Mouse (Mus musculus) CH12.LX (cell line): Measurements from ENCODE around the gene Hacl1.

Source experiments
- CTCF ChIP-seq, 2 experiments: IDR thresholded peaks in 1 of 2; conservative IDR thresholded peaks in 1 of 2; 2 replicates each; pipeline ENCODE4 v1.5.1; 2011 to 2012; ENCODE audit warnings: low read depth in 2 of 2, low read length in 2 of 2, improper control_type of control experiment in 1 of 2, inconsistent platforms in 1 of 2, mild to moderate bottlenecking in 1 of 2, moderate library complexity in 1 of 2
- EP300 ChIP-seq: IDR thresholded peaks from 2 replicates; pipeline ENCODE4 v1.6.1; 2011; ENCODE audit warnings: low read length, improper control_type of control experiment
- GABPA ChIP-seq: IDR thresholded peaks from 2 replicates; pipeline ENCODE4 v1.6.1; 2012; ENCODE audit warnings: low read depth, low read length, improper control_type of control experiment, inconsistent platforms; ENCODE audit not compliant: insufficient replicate concordance
- JUND ChIP-seq: conservative IDR thresholded peaks from 2 replicates; pipeline ENCODE4 v1.6.1; 2011; ENCODE audit warnings: low read depth, low read length, improper control_type of control experiment
- KAT2A ChIP-seq: IDR thresholded peaks from 2 replicates; pipeline ENCODE4 v1.6.1; 2012; ENCODE audit warnings: low read length, improper control_type of control experiment, inconsistent platforms; ENCODE audit not compliant: insufficient replicate concordance
- MAFK ChIP-seq: IDR thresholded peaks from 2 replicates; pipeline ENCODE4 v1.6.1; 2011; ENCODE audit warnings: low read length, improper control_type of control experiment; ENCODE audit not compliant: insufficient replicate concordance
- MEF2A ChIP-seq: IDR thresholded peaks from 2 replicates; pipeline ENCODE4 v1.6.1; 2014; ENCODE audit warnings: low read depth, mild to moderate bottlenecking, inconsistent platforms, low read length, improper control_type of control experiment, borderline replicate concordance
- POLR2A ChIP-seq: IDR thresholded peaks from 2 replicates; pipeline ENCODE4 v1.6.1; 2011; ENCODE audit warnings: low read depth, mild to moderate bottlenecking, improper control_type of control experiment, low read length
- TCF12 ChIP-seq: IDR thresholded peaks from 2 replicates; pipeline ENCODE4 v1.6.1; 2014; ENCODE audit warnings: low read depth, mild to moderate bottlenecking, inconsistent platforms, low read length, improper control_type of control experiment
- USF1 ChIP-seq: IDR thresholded peaks from 2 replicates; pipeline ENCODE4 v1.6.1; 2014; ENCODE audit warnings: low read depth, mild to moderate bottlenecking, inconsistent platforms, low read length, improper control_type of control experiment
- ZMIZ1 ChIP-seq: IDR thresholded peaks from 2 replicates; pipeline ENCODE4 v1.6.1; 2012; ENCODE audit warnings: low read depth, mild to moderate bottlenecking, inconsistent platforms, low read length, improper control_type of control experiment

DNA sequence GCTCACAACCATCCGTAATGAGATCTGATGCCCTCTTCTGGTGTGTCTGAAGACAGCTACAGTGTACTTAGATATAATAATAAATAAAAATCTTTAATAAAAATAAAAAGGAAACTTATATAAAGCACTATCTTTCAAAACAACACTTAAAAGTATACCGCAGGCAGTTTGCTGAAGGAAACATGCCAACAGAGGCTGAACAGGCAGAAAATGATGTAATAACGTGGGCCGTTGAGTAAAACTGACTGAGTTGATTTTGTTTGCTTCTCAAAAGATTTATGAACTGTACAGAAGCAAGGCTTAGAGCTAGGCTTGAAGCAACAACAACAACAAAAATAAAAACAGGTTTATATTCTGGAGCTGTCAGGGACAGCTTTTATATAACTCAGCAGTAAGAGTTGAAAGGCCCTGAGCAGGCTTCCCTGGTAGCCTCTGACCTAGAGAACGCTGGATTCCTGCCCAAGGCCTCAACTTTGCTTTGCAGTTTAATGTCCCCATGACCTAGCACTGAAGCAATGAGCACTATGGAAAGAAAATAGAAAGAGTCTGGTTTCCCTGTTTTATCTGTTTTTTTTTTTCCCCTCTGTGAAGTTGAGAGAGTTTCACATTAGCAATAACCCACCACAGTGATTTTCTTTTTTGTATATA lies 3.2 kb upstream of the Hacl1 start:
- no peak for TF ChIP-seq POLR2A
- no peak for TF ChIP-seq EP300
- no peak for TF ChIP-seq MAFK
- no peak for TF ChIP-seq CTCF (conservative IDR thresholded peaks at IDR 0.05 in 1 of 2, IDR thresholded peaks at IDR 0.05 in 1 of 2; ENCODE audit: low read depth in 2 of 2, low read length in 2 of 2)
- TF ChIP-seq TCF12, result no peak
- TF ChIP-seq MEF2A, result no peak
- TF ChIP-seq KAT2A, result no peak
- no peak for TF ChIP-seq USF1
- TF ChIP-seq ZMIZ1, result no peak
- TF ChIP-seq JUND, result no peak
- no peak for TF ChIP-seq GABPA
